Mouse (Mus musculus): Measurements from ENCODE around the gene Usp53.

GRCm38 (mm10) chr3:123007386-123007785 is 23.1 kb upstream of the Usp53 start:
- TF ChIP-seq CTCF (IDR thresholded peaks at IDR 0.05) (no peak), EP300 (IDR thresholded peaks at IDR 0.05) (no peak)

Measured in lung, postnatal 0 days (tissue).